Mouse (Mus musculus) adrenal gland, postnatal 36 days (tissue): ENCODE measurements around the gene Mrps10. TPM values are rescaled to one million over a fixed set of nuclear protein-coding genes. Genes with fewer than 3 reads are reported as not detected.

Experiments used
- total RNA-seq, 2 experiments: library from RNA; stranded (reverse); gene quantifications; 2 replicates each; pipeline ENCODE4 v1.2.3; 2021

The Mrps10 gene
- total RNA-seq, 2 experiments from 2014 or later = 37.5 to 52.8 TPM

Other genes with a start within 250 kb of the Mrps10 start
- gene Guca1b, start 16.5 kb downstream of the Mrps10 start, total RNA-seq = 1 to 10 TPM in 1 of 2 experiments, under 1 TPM in 1; 0.60 to 2.4 TPM
- gene Guca1a, start 31.7 kb downstream of the Mrps10 start, total RNA-seq = 1 to 10 TPM; 1.2 to 1.7 TPM
- under 1 TPM; 0.23 to 0.60 TPM for gene AI661453, start 67.7 kb downstream of the Mrps10 start, total RNA-seq
- not detected for gene 1700001C19Rik, start 68.5 kb downstream of the Mrps10 start, total RNA-seq
- 10 to 100 TPM; 18.5 to 21.2 TPM for gene Taf8, start 133.4 kb downstream of the Mrps10 start, total RNA-seq
- gene Ccnd3, start 136.2 kb downstream of the Mrps10 start, total RNA-seq = 100 to 1,000 TPM; 408 to 430 TPM
- gene Bysl, start 242.6 kb downstream of the Mrps10 start, total RNA-seq = 10 to 100 TPM; 18.7 to 24.8 TPM
- gene Med20, start 242.7 kb downstream of the Mrps10 start, total RNA-seq = 10 to 100 TPM; 39.5 to 40.0 TPM
- gene Gm20517, start 242.7 kb downstream of the Mrps10 start, total RNA-seq = 1 to 10 TPM; 3.4 to 3.7 TPM